Mouse (Mus musculus) midbrain, postnatal 0 days (tissue): ENCODE measurements around the gene Borcs6. TPM values are rescaled to one million over a fixed set of nuclear protein-coding genes. Genes with fewer than 3 reads are reported as not detected.

ENCODE experiments used
- ATAC-seq: fragments of 200-750 bp; cut with Nextera tagmentation; 2 replicates; pipeline ENCODE4 v1.8.0; 2017; ENCODE audit warnings: moderate number of reproducible peaks, mild to moderate bottlenecking, moderate TSS enrichment, moderate library complexity; ENCODE audit not compliant: low FRiP score
- DNase-seq: peaks from one replicate; pipeline ENCODE4 v3.0.0-alpha.2; 2015; ENCODE audit warnings: low spot score
- H3K27ac ChIP-seq: fragments of 300-500 bp; sonication (generic); 2 replicates; pipeline ENCODE4 v1.5.1; 2014; ENCODE audit warnings: low read depth, mild to moderate bottlenecking, low read length, mixed read lengths
- H3K27me3 ChIP-seq: fragments of 300-500 bp; sonication (generic); 2 replicates; pipeline ENCODE4 v1.6.1; 2014; ENCODE audit warnings: low read length, control low read depth, mixed read lengths; ENCODE audit not compliant: insufficient read depth
- H3K36me3 ChIP-seq: fragments of 300-500 bp; sonication (generic); 2 replicates; pipeline ENCODE4 v1.6.1; 2014; ENCODE audit warnings: low read length, control low read depth, mixed read lengths; ENCODE audit not compliant: insufficient read depth
- H3K4me1 ChIP-seq: fragments of 300-500 bp; sonication (generic); 2 replicates; pipeline ENCODE4 v1.6.1; 2014; ENCODE audit warnings: mild to moderate bottlenecking, control low read depth, antibody characterized with exemption, low read length, mixed read lengths; ENCODE audit not compliant: insufficient read depth
- H3K4me2 ChIP-seq: fragments of 300-500 bp; sonication (generic); 2 replicates; pipeline ENCODE4 v1.6.1; 2014; ENCODE audit warnings: low read depth, mild to moderate bottlenecking, low read length, mixed read lengths; ENCODE audit not compliant: poor library complexity, severe bottlenecking
- H3K4me3 ChIP-seq: fragments of 300-500 bp; sonication (generic); 2 replicates; pipeline ENCODE4 v1.5.1; 2014; ENCODE audit warnings: low read depth, mild to moderate bottlenecking, low read length, moderate library complexity
- H3K9ac ChIP-seq: fragments of 300-500 bp; sonication (generic); replicated peaks from 2 replicates; pipeline ENCODE4 v1.6.1; 2014; ENCODE audit warnings: mild to moderate bottlenecking, low read length, moderate library complexity, mixed read lengths; ENCODE audit not compliant: poor library complexity, severe bottlenecking
- H3K9me3 ChIP-seq: fragments of 300-500 bp; sonication (generic); 2 replicates; pipeline ENCODE4 v1.6.1; 2016; ENCODE audit warnings: low read length, control low read depth
- CTCF ChIP-seq: IDR thresholded peaks from 2 replicates; pipeline ENCODE4 v1.5.1; 2016; ENCODE audit warnings: antibody characterized with exemption, mild to moderate bottlenecking
- WGBS: fragments of 180-500 bp; shearing (Covaris S2); extraction: QIAGEN DNeasy Blood & Tissue Kit; methylation state at CpG from one replicate; pipeline ENCODE4 v1.1.7; 2014; 5-methylcytosine and 5-hydroxymethylcytosine counted together
- polyA plus RNA-seq: library from polyadenylated mRNA; unstranded; fragments of >200 nt; fragmentation: Nextera tagmentation; extraction: Ambion mirVana; gene quantifications from 2 replicates; pipeline ENCODE4 v1.2.1, GENCODE M21; 2015
- total RNA-seq: library from RNA; depleted of rRNA; stranded (reverse); fragments of >200 nt; gene quantifications from 2 replicates; pipeline ENCODE4 v1.2.3, GENCODE M21; 2014; rRNA removed

Gene Borcs6
- total and polyA plus RNA-seq, 2 experiments from 2014 or later = 21.3 to 33.3 TPM

GRCm38 (mm10) chr11:69108223-69108622 is 48.7 kb downstream of the Borcs6 start:
- Histone ChIP-seq H3K4me1 (no peaks in the 10 kb centered on the region; the same call in 1 of the 2 replicates), H3K4me3 (no peak overlapping the region), H3K9ac (no peak overlapping the region), H3K27me3 (no peaks in the 10 kb centered on the region), H3K9me3 (no peaks in the 10 kb centered on the region), H3K36me3 (peaks cover 58% of the 10 kb centered on the region), H3K27ac (no peak overlapping the region), H3K4me2 (no peak overlapping the region)
- WGBS = 91% methylated on average over 9 of the region's 9 CpGs
- DNase-seq (no peak), ATAC-seq (no peak)
- no peak for TF ChIP-seq CTCF

- Histone ChIP-seq H3K9ac (no peak overlapping the region), H3K36me3 (peaks cover 47% of the 10 kb centered on the region), H3K4me2 (no peak overlapping the region), H3K9me3 (no peaks in the 10 kb centered on the region), H3K4me1 (no peaks in the 10 kb centered on the region; the same call in 1 of the 2 replicates), H3K27me3 (no peaks in the 10 kb centered on the region), H3K4me3 (no peak overlapping the region), H3K27ac (no peak overlapping the region)
- TF ChIP-seq CTCF = no peak
- WGBS = 79% methylated on average over 13 of the region's 13 CpGs
- peak; percentile 5; the same call in 1 of the 2 replicates for ATAC-seq
- DNase-seq = no peak
Observed at GRCm38 (mm10) chr11:69109032-69109900, 49.7 kb downstream of the Borcs6 start.

GRCm38 (mm10) chr11:69110319-69111046 is 51.0 kb downstream of the Borcs6 start:
- DNase-seq (peak; percentile 89), ATAC-seq (peak; percentile 65; the same call in 1 of the 2 replicates)
- no peaks in the 10 kb centered on the region; the same call in 1 of the 2 replicates for H3K4me1 ChIP-seq
- H3K36me3 ChIP-seq = peaks cover 36% of the 10 kb centered on the region
- peak overlapping the region; percentile 4; the same call in 1 of the 2 replicates for H3K27ac ChIP-seq
- TF ChIP-seq CTCF = no peak
- peak overlapping the region; percentile 42 for H3K4me3 ChIP-seq
- H3K27me3 ChIP-seq = no peaks in the 10 kb centered on the region
- H3K9ac ChIP-seq = peak overlapping the region; percentile 39; the same call in 1 of the 2 replicates
- H3K4me2 ChIP-seq = peak overlapping the region; percentile 47
- under 1% methylated on average over 30 of the region's 30 CpGs for WGBS
- H3K9me3 ChIP-seq = no peaks in the 10 kb centered on the region

Other genes with a start within 250 kb of the Borcs6 start
- gene Ndel1, start 187.9 kb upstream of the Borcs6 start, total RNA-seq = 88.0 and 114 TPM in 2 replicates
- 106 and 112 TPM in 2 replicates for gene Ndel1, start 187.9 kb upstream of the Borcs6 start, polyA plus RNA-seq
- 0.11 TPM in 1 of 2 replicates, not detected in the other for gene Rnf222, start 171.2 kb upstream of the Borcs6 start, total RNA-seq
- not detected in 2 replicates for gene Rnf222, start 171.2 kb upstream of the Borcs6 start, polyA plus RNA-seq
- 1,124 and 1,179 TPM in 2 replicates for gene Rpl26, start 158.1 kb upstream of the Borcs6 start, total RNA-seq
- gene Rpl26, start 158.1 kb upstream of the Borcs6 start, polyA plus RNA-seq = 561 and 573 TPM in 2 replicates
- gene Odf4, start 132.6 kb upstream of the Borcs6 start, total RNA-seq = 1.5 and 4.3 TPM in 2 replicates
- 0.52 and 2.2 TPM in 2 replicates for gene Odf4, start 132.6 kb upstream of the Borcs6 start, polyA plus RNA-seq
- gene Arhgef15, start 102.2 kb upstream of the Borcs6 start, total RNA-seq = 23.3 and 50.8 TPM in 2 replicates
- gene Arhgef15, start 102.2 kb upstream of the Borcs6 start, polyA plus RNA-seq = 27.6 and 34.3 TPM in 2 replicates
- gene Slc25a35, start 91.6 kb upstream of the Borcs6 start, total RNA-seq = 0.93 and 1.4 TPM in 2 replicates
- gene Slc25a35, start 91.6 kb upstream of the Borcs6 start, polyA plus RNA-seq = 1.5 and 2.0 TPM in 2 replicates
- 12.0 and 25.0 TPM in 2 replicates for gene Rangrf, start 84.5 kb upstream of the Borcs6 start, total RNA-seq
- gene Rangrf, start 84.5 kb upstream of the Borcs6 start, polyA plus RNA-seq = 18.9 and 20.2 TPM in 2 replicates
- gene Pfas, start 51.3 kb upstream of the Borcs6 start, total RNA-seq = 28.3 and 28.7 TPM in 2 replicates
- gene Pfas, start 51.3 kb upstream of the Borcs6 start, polyA plus RNA-seq = 13.9 and 14.1 TPM in 2 replicates
- gene Ctc1, start 43.8 kb upstream of the Borcs6 start, total RNA-seq = 60.0 and 67.7 TPM in 2 replicates
- gene Ctc1, start 43.8 kb upstream of the Borcs6 start, polyA plus RNA-seq = 46.8 and 53.4 TPM in 2 replicates
- 6.9 and 10.5 TPM in 2 replicates for gene Aurkb, start 14.1 kb upstream of the Borcs6 start, total RNA-seq
- 6.0 and 6.9 TPM in 2 replicates for gene Aurkb, start 14.1 kb upstream of the Borcs6 start, polyA plus RNA-seq
- gene Tmem107, start 11.1 kb downstream of the Borcs6 start, total RNA-seq = 42.4 and 61.8 TPM in 2 replicates
- gene Tmem107, start 11.1 kb downstream of the Borcs6 start, polyA plus RNA-seq = 23.8 and 27.8 TPM in 2 replicates
- gene Vamp2, start 28.8 kb downstream of the Borcs6 start, total RNA-seq = 144 and 157 TPM in 2 replicates
- 591 and 600 TPM in 2 replicates for gene Vamp2, start 28.8 kb downstream of the Borcs6 start, polyA plus RNA-seq
- 28.5 and 47.1 TPM in 2 replicates for gene Per1, start 35.5 kb downstream of the Borcs6 start, total RNA-seq
- 11.8 and 15.4 TPM in 2 replicates for gene Per1, start 35.5 kb downstream of the Borcs6 start, polyA plus RNA-seq
- 1.2 and 2.1 TPM in 2 replicates for gene Hes7, start 60.7 kb downstream of the Borcs6 start, total RNA-seq
- gene Hes7, start 60.7 kb downstream of the Borcs6 start, polyA plus RNA-seq = 1.7 and 2.0 TPM in 2 replicates
- 1.0 and 1.6 TPM in 2 replicates for gene 9130213A22Rik, start 62.9 kb downstream of the Borcs6 start, total RNA-seq
- 1.2 and 1.4 TPM in 2 replicates for gene 9130213A22Rik, start 62.9 kb downstream of the Borcs6 start, polyA plus RNA-seq
- gene Aloxe3, start 66.2 kb downstream of the Borcs6 start, total RNA-seq = 16.3 and 19.4 TPM in 2 replicates
- 17.8 and 21.4 TPM in 2 replicates for gene Aloxe3, start 66.2 kb downstream of the Borcs6 start, polyA plus RNA-seq
- 1.0 and 1.5 TPM in 2 replicates for gene Alox12b, start 97.3 kb downstream of the Borcs6 start, total RNA-seq
- gene Alox12b, start 97.3 kb downstream of the Borcs6 start, polyA plus RNA-seq = 0.67 and 0.91 TPM in 2 replicates
- gene Alox8, start 138.1 kb downstream of the Borcs6 start, total RNA-seq = 3.5 and 4.1 TPM in 2 replicates
- gene Alox8, start 138.1 kb downstream of the Borcs6 start, polyA plus RNA-seq = 2.0 and 2.1 TPM in 2 replicates
- 1.3 and 1.4 TPM in 2 replicates for gene Gucy2e, start 177.3 kb downstream of the Borcs6 start, total RNA-seq
- gene Gucy2e, start 177.3 kb downstream of the Borcs6 start, polyA plus RNA-seq = 0.97 and 1.0 TPM in 2 replicates